Mouse (Mus musculus) splenic B cell, adult 2 months (primary cell): ENCODE results near the gene Tpcn2.

Experiments
- DNase-seq: peaks from one replicate; pipeline ENCODE4 v3.0.0-alpha.2; 2011; ENCODE audit warnings: low read depth, low spot score
- H3K27me3 ChIP-seq: 2 replicates; pipeline ENCODE4 v1.6.1; 2012; ENCODE audit warnings: mild to moderate bottlenecking, low read length, moderate library complexity, mixed read lengths; ENCODE audit not compliant: control insufficient read depth, poor library complexity, insufficient read depth, severe bottlenecking
- H3K36me3 ChIP-seq: 2 replicates; pipeline ENCODE4 v1.6.1; 2012; ENCODE audit warnings: mild to moderate bottlenecking, low read length, moderate library complexity, mixed read lengths; ENCODE audit not compliant: control insufficient read depth, poor library complexity, insufficient read depth, severe bottlenecking

The Tpcn2 gene

DNA sequence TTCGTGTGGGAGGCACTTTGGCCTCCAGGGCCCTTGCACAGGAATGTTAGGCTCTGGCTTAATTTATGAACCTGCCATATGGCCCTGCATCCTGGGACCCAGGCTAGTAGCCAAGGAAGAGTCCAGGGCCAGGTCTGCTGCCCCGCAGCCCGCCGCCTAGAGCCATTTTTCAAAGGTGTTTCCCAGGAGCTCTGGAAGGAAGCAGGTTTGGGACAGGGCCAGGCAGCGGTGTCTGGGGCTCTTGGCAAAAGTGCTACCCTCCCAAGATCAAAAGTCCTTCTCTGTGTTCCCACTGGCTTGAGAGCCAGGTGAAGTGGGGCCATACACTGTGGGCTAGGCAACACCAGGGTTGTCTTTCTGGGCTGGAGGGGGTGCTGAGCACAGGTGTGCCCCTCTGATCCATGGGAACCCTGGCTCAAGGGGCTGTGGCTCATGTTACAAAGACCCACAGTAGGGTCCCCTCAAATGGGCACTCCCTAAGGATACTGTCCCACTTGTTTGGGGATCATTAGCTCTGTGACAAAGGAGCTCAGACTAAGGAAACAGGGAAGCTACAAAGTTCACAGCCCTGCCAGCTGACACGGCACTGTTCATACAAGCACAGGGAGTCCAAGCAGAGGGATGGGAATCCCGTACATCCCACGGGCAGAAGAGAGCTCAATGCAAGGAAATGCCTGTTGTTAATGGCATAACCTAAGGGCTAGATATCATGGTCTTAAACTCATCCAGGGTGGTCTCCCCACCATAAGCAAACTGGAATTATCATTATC, 43.9 kb downstream of the Tpcn2 start:
- H3K27me3 ChIP-seq = no peaks in the 10 kb centered on the region
- H3K36me3 ChIP-seq = no peaks in the 10 kb centered on the region
- no peak for DNase-seq

DNA sequence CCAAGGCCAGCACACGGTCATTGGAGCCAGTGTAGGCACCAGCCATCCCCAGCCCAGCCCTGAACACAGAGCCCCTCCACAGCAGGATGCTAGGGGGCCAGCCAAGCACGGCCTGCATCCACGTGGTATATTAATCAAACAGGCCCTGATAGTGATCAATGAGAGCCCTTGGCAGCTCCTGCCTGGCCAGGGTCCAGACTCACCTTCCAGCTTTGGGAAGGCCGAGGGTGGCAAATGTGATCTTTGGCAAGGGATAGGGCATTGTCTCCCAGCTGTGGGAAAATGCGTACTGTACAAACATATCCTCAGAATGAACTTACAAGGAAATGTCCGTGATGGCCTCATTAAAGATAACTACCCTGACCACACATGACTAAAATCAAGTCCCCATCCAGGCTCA, 44.7 kb downstream of the Tpcn2 start:
- no peak for DNase-seq
- no peaks in the 10 kb centered on the region for H3K27me3 ChIP-seq

DNA sequence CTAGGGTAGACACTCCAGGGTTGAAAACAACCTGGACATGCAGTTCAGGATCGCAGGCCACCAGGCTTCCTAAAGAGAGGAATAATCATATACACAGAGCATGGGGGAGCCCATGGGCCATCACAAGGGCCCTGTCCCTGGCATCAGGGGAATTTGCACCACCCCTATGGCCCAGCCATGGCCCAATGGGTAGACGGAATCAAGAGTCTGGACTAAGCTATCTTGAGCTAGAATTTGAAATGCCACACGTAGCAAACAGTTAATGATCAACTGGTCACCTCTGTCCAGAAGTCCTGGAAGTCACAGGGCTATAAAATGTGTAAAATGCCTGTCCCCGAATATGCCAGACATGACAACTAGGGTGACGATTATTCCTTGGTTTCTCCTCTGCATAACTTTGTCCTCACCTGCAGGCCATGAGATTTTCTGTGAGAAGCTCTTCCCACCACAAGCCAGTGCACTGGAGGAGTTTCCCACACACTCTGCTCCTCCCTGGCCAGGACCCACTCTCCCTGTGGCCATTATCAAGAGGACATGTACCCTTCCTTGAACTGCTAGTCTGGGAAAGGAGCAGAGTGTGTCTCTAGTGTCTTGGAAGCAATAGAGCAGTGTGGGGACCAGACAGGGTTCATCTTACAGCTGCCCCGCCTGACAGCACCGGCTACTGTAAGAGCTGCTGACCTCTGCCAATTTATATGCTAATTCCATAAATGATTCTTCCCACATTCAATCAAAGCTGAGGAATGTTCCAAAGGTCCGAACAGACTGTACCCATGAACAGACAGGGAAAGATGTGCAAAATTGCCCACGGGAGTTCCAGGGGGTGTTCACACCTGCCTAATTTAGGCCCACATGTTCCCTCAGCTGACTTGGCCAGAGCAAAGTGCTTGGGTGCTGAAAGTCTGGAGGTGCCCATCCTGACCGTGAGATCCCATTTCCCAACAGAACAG, 48.7 kb downstream of the Tpcn2 start:
- DNase-seq = no peak
- Histone ChIP-seq H3K36me3 (no peaks in the 10 kb centered on the region), H3K27me3 (no peaks in the 10 kb centered on the region)

More for the DNA sequence above, 44.7 kb downstream of the Tpcn2 start:
- H3K36me3 ChIP-seq = no peaks in the 10 kb centered on the region

DNA sequence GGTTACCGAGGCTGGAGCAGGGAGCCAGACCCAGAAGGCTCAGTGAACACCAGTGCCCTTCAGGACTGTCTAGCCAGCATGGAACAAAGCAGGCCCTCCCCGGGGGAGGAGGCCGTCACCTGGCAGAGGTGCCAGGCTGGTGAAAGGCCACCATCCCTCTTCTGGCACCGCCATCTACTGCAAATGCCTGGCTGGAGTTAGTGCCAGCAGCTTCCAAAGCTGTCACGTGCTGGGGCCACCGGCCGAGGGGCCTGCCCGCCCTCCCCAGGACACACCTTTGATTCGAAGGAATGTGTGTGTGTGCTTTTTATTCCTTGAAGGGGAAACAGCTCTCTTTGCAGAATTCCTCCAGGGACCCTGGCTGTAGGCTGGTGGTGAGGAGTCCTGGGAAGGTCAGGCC, 52.2 kb downstream of the Tpcn2 start:
- no peaks in the 10 kb centered on the region for H3K36me3 ChIP-seq
- DNase-seq = no peak

DNA sequence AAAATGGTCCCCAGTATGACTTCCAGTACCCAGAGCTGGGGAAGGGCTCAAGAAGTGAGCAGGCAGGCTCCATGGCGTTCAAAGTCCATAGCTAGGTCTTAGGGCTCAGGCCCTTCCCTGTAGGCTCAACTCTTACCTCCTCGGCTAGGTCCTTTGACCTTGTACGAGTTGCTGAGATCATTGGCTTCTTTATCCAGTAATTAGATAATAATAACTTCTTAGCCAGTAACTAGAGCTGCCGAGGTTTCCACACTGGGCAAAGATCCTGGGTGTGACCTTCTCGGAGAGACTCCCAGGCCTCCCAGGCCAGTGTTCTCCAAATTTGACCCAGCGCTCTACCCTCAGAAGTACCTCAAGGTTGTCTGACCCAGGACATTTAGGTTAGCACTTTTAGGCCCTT, 57.2 kb downstream of the Tpcn2 start:
- DNase-seq = no peak
- Histone ChIP-seq H3K27me3 (no peaks in the 10 kb centered on the region), H3K36me3 (no peaks in the 10 kb centered on the region)

More for the DNA sequence above, 52.2 kb downstream of the Tpcn2 start:
- no peaks in the 10 kb centered on the region for H3K27me3 ChIP-seq

DNA sequence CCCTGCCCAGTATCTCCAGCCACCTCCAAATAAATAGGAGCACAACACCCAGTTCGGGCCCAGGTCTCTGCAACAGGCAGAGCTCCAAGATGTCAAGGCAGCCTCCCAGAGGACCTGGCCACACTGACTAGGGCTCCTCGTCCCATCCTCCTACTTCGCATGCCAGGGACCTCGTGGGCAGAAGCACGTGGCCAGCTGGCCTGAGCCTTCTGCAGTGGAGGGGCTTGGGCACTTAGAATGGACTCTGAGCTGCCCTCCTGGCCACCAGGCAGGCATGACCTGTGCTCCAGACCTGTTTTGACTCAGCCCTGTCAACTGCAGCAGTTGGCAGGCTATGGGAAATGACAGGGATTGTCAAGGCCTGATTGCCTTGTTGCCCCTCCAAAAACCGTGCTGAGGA, 58.2 kb downstream of the Tpcn2 start:
- no peaks in the 10 kb centered on the region for H3K27me3 ChIP-seq
- DNase-seq = no peak
- no peaks in the 10 kb centered on the region for H3K36me3 ChIP-seq

DNA sequence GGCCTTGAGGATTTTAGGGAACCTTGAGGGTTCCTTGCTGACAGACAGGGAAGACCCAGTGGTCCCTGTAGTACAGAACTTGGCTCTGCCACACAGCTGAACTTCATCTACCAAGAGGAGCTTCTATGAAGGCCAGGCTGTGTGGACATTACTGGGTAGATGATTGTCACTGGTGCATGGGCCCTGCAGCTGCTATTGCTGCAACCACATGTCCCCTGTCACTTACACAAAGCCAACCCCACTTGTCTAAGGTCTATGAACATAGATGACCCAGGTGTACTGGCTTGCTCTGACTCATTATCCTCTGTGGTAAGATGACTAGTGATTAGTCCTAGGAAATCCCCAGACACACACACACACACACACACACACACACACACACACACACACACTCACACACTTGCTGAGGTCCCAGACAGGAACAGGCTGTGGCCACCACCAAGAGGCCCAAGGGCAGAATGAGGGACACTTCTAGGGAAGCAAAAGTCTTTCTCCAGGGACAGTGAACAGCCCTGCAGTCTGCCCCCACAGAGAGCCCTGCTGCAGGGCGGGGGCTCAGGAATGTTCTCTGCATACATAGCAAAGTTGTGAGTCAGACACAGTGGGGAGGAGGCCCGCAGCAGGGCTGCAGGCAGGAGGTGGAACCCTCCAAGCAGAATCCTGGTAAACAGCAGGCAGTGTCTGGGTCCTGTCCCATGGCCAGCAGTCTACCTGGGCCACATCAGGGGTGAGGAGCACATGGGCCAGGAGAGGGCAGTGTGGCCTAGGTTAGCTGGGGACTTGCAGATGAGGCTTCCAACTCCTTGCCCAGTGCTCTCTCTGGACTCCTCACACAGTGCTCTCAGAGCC, 61.7 kb downstream of the Tpcn2 start:
- no peak for DNase-seq
- H3K36me3 ChIP-seq = no peaks in the 10 kb centered on the region
- H3K27me3 ChIP-seq = no peaks in the 10 kb centered on the region

DNA sequence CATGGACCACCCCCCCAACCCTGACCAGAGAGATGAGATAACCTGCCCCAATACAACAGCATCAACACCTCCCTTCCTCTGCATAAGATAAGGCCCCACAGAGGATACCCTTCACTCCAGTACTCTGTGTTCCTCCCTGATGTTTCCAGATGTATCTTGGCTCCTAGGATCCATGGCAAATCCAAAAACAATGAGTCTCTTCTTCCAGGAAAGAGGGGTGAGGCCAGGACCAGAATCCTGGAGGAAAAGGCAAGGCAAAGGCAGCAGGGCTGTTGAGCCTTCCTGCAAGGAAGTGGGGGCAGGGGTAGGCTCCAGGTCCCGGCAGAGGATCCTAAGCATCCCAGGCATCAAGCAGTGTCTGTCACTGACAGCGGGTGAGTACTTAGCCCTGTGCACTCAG, 62.5 kb downstream of the Tpcn2 start:
- Histone ChIP-seq H3K27me3 (no peaks in the 10 kb centered on the region), H3K36me3 (no peaks in the 10 kb centered on the region)
- no peak for DNase-seq

DNA sequence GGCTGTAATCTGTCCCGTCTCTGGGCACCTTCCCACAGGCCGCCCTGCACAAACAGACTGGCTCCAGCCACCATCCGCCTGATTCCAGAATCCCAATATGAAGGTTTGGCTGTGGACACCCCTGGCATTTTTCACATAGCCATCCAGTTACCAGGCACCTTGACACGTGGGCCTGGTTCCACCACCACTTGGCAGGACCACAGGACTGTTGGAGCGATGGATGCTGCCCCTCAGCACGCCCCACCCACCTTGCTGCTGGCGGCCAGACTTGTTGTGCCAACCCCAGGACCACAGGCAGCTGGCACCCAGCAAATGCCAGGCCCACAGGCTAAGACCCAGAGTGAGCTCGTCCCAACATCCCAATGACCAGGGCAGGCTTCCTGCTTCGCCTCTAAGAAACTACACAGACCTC, 64.4 kb downstream of the Tpcn2 start:
- Histone ChIP-seq H3K36me3 (no peaks in the 10 kb centered on the region), H3K27me3 (no peaks in the 10 kb centered on the region)
- DNase-seq = no peak

DNA sequence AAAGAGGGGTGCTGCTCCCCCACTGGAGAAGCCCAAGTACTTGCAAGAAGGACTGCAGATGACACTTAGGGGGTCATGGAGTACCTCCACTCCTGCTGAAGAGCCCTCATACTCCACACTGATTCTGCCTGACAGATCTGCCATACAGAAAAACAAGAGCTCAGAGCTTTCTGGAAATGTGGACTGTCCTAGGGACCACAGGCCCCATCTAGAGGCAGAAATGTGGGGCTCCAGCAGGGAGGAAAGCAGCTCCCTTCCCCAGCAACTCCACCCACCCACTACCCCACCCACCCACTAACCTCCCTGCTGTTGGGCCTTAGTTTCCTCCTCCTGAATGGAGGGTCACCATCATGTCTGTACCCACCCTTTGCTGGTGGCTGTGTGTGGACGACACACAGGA, 67.2 kb downstream of the Tpcn2 start:
- H3K36me3 ChIP-seq = no peaks in the 10 kb centered on the region
- no peak for DNase-seq

DNA sequence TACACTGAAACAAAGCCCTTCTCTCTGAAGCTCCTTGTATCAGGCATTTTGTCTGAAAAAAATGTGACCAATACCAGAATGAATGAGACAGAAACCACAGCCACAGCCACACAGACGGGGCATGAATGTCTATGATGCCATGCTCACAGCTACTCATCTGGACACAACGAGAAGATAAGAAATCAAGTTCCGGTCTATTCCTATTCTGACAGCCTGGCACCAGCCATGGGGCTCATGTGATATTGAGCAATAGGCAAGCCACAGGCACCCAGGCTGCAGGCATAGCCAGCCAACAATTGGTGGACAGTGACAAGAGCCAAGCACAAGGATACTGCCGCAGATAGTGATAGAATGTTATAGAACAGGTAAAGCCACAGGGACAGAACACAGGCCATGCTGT, 68.3 kb downstream of the Tpcn2 start:
- Histone ChIP-seq H3K36me3 (no peaks in the 10 kb centered on the region), H3K27me3 (no peaks in the 10 kb centered on the region)
- no peak for DNase-seq

More for the DNA sequence above, 67.2 kb downstream of the Tpcn2 start:
- H3K27me3 ChIP-seq = no peaks in the 10 kb centered on the region

DNA sequence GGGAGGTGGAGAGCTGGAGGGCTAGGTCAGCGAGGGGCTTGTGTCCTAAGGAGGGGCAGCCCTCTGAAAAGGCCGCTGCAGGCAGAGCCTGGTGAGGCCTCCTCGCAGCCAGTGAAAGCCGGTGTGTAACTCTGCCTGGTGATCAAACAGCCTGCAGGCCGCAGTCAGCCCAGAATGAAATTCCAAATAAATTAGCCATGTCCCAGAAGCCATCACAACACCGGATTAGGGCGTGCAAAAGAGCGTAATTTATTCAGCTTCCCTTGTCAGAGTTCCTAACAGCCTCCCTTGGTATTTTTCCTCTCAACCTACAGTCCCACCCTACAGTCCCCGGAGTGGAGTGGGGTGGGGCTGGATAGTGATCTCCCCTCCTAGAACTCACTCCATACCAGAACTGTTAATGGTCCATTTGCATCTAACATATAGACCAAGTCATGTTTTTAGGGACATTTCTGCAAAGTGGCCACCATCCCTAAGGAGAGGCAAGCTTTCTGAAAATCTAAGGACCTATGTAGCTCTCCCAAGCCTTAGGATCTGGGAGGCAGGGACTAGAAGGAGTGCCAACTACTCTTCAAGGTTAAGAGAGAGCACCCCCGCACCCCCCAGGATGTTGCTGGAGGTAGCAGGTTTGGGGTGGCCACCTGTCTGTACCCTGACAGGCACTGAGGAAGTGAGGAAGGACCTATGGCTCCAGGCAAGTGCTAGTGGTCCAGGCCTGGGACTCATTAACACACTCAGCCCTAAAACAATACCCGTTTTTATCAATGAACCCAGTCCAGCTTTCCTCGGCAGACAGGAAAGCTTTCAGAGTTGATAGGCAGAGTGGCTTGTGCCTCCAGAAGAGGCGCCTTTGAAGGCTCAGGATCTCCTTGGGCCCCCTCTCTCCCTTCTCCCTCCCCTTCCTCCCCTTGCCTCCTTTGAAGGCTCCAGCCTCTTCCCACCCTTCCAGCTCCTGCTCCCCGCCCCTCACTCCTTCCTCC, 71.8 kb downstream of the Tpcn2 start:
- no peak for DNase-seq
- Histone ChIP-seq H3K36me3 (no peaks in the 10 kb centered on the region), H3K27me3 (no peaks in the 10 kb centered on the region)

DNA sequence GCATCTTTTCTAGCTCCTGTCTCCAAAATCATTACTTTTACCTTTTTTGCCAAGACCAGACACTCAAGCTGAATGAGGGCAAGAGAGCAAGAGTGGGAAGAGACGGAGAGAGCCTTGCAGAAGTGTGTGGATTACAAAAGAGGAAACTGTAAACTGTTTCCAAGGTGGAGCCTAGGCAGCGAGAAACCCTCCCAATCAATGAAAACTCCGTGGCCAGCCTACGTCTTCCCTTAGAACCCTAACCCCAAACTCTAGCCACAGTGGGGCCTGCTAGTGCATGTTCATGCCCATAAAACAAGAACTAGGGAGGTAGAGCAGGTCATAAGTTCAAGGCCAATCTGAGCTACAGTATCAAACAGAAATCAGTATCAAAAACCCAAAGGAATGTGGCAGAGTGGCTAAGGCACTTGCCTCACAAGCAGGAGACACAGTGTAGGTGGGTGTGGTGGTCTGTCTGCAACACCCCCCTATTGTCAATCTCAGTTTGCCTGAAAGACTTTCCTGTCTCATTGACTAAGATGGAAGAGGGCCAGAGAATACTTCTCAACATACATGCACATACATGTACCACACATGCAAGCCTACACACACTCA, 73.2 kb downstream of the Tpcn2 start:
- H3K27me3 ChIP-seq = no peaks in the 10 kb centered on the region
- no peak for DNase-seq

More for the DNA sequence above, 73.2 kb downstream of the Tpcn2 start:
- H3K36me3 ChIP-seq = no peaks in the 10 kb centered on the region
